Mouse (Mus musculus): Measurements from ENCODE around the gene Gpc3. TPM values are rescaled to one million over a fixed set of nuclear protein-coding genes. Genes with fewer than 3 reads are reported as not detected.
A peak's percentile ranks its signal among the peaks of the same experiment; 100 is the strongest.

Gene Gpc3
- polyA plus RNA-seq, 1 experiment from 2014 or later = 35.8 TPM

DNA sequence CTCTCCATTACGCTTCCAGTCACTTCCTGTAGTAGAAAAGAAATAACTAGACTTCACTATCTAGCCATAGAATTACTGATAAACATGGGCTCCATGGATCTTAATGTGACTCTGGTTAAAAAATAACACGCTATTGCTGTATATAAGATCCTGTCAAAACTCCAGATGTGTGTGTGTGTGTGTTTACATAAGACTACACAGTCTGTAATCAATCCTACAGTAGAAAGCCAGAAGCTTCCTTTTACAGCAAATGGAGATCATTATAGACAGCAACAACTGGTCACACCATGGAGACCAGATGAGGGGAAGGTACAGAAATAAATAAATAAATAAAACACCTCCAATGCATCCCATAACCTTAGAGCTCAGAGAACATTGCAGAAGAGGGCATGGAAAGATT is 81.6 kb downstream of the Gpc3 start:
- H3K9ac ChIP-seq (replicated peaks; ENCODE audit: low read depth, low read length) = no peak overlapping the region
- no peak for ATAC-seq
- H3K36me3 ChIP-seq (ENCODE audit: control insufficient read depth, insufficient read depth) = no peaks in the 10 kb centered on the region
- H3K27me3 ChIP-seq (replicated peaks; ENCODE audit: control insufficient read depth, insufficient read depth, low read length) = no peaks in the 10 kb centered on the region
- no peak overlapping the region for H3K4me2 ChIP-seq (ENCODE audit: low read length)
- no peak overlapping the region for H3K4me3 ChIP-seq (replicated peaks; ENCODE audit: low read length)
- WGBS = 87% methylated on average over 2 of the region's 2 CpGs
- no peaks in the 10 kb centered on the region for H3K9me3 ChIP-seq (ENCODE audit: control insufficient read depth, low read length)
- H3K4me1 ChIP-seq (replicated peaks; ENCODE audit: control insufficient read depth, insufficient read depth, low read length) = no peaks in the 10 kb centered on the region
- H3K27ac ChIP-seq (ENCODE audit: low read length) = no peak overlapping the region

DNA sequence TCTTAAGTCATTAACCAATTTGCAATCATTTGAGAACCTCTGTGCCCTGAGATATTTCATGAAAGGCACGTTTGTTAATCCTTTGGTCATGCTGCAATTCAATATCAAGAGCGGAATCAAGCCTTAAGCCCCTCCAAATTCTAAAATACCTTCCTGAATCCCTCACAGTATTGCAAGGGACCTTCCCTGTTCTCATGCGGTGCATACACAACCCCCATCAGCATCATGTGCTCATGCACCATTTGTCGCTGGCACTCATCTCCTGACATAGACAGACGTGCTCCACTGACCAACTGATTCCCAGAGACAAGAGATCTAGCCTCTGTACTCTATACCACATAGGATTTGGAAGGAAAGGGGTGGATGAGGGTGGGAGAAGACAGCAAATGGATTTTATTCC is 87.7 kb downstream of the Gpc3 start:
- ATAC-seq = no peak
- Histone ChIP-seq H3K4me3 (replicated peaks; ENCODE audit: low read length) (no peak overlapping the region), H3K27ac (ENCODE audit: low read length) (no peak overlapping the region), H3K9ac (replicated peaks; ENCODE audit: low read depth, low read length) (no peak overlapping the region), H3K4me2 (ENCODE audit: low read length) (no peak overlapping the region), H3K9me3 (ENCODE audit: control insufficient read depth, low read length) (no peaks in the 10 kb centered on the region), H3K4me1 (replicated peaks; ENCODE audit: control insufficient read depth, insufficient read depth, low read length) (no peaks in the 10 kb centered on the region), H3K27me3 (replicated peaks; ENCODE audit: control insufficient read depth, insufficient read depth, low read length) (peaks cover 2% of the 10 kb centered on the region; the same call in 1 of the 2 replicates), H3K36me3 (ENCODE audit: control insufficient read depth, insufficient read depth) (no peaks in the 10 kb centered on the region)
- WGBS = 77% methylated on average over 5 of the region's 5 CpGs

DNA sequence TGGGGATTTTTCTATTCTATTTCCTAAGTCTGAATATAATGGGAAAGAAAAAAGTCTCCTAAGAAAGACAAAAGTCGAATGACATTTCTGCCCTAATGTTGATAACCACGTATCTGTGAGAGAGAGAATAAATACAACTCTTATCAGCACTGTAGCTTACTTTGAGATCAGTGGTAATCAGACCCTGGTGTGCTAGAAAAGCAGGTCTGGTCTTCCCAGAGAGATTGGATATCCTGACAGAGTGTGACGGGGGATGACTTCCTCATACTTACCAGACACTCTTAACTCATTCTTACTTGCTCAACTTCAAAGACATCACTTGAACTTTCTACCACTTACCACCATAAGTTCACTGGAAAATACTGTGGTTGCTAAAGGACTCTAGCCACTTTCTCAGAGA is 88.6 kb downstream of the Gpc3 start:
- Histone ChIP-seq H3K9me3 (ENCODE audit: control insufficient read depth, low read length) (no peaks in the 10 kb centered on the region), H3K36me3 (ENCODE audit: control insufficient read depth, insufficient read depth) (no peaks in the 10 kb centered on the region), H3K9ac (replicated peaks; ENCODE audit: low read depth, low read length) (no peak overlapping the region), H3K27ac (ENCODE audit: low read length) (no peak overlapping the region), H3K4me3 (replicated peaks; ENCODE audit: low read length) (no peak overlapping the region), H3K4me2 (ENCODE audit: low read length) (no peak overlapping the region), H3K4me1 (replicated peaks; ENCODE audit: control insufficient read depth, insufficient read depth, low read length) (no peaks in the 10 kb centered on the region), H3K27me3 (replicated peaks; ENCODE audit: control insufficient read depth, insufficient read depth, low read length) (peaks cover 2% of the 10 kb centered on the region; the same call in 1 of the 2 replicates)
- 77% methylated on average over 3 of the region's 3 CpGs for WGBS
- no peak for ATAC-seq

DNA sequence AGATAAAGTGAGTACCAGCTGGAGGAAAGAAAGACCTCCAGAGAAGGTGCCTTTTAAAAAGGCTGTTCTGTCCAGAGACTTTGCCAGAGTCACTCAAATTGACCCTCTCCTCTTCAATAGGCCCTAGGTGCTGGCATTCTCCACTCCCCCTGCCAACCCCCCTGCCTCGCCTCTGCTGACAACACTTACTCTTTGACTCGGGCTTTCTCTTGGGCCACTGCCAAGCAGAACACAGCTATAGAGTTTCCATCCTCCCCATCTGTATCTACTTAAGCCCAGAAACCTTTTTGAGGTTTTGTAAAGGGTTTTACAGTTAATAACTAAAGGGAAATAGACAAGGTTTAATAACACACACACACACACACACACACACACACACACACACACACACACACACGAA is 99.2 kb downstream of the Gpc3 start:
- H3K9me3 ChIP-seq (ENCODE audit: control insufficient read depth, low read length) = no peaks in the 10 kb centered on the region
- no peak overlapping the region for H3K9ac ChIP-seq (replicated peaks; ENCODE audit: low read depth, low read length)
- H3K27ac ChIP-seq (ENCODE audit: low read length) = no peak overlapping the region
- H3K4me2 ChIP-seq (ENCODE audit: low read length) = no peak overlapping the region
- ATAC-seq = no peak
- WGBS = 34% methylated on average over 3 of the region's 3 CpGs
- no peaks in the 10 kb centered on the region for H3K36me3 ChIP-seq (ENCODE audit: control insufficient read depth, insufficient read depth)
- H3K4me3 ChIP-seq (replicated peaks; ENCODE audit: low read length) = no peak overlapping the region
- no peaks in the 10 kb centered on the region for H3K4me1 ChIP-seq (replicated peaks; ENCODE audit: control insufficient read depth, insufficient read depth, low read length)
- H3K27me3 ChIP-seq (replicated peaks; ENCODE audit: control insufficient read depth, insufficient read depth, low read length) = no peaks in the 10 kb centered on the region

- H3K27ac ChIP-seq (ENCODE audit: low read length) = no peak overlapping the region
- no peaks in the 10 kb centered on the region for H3K9me3 ChIP-seq (ENCODE audit: control insufficient read depth, low read length)
- WGBS = 74% methylated on average over 4 of the region's 4 CpGs
- H3K4me3 ChIP-seq (replicated peaks; ENCODE audit: low read length) = no peak overlapping the region
- no peaks in the 10 kb centered on the region for H3K36me3 ChIP-seq (ENCODE audit: control insufficient read depth, insufficient read depth)
- H3K9ac ChIP-seq (replicated peaks; ENCODE audit: low read depth, low read length) = no peak overlapping the region
- no peaks in the 10 kb centered on the region for H3K27me3 ChIP-seq (replicated peaks; ENCODE audit: control insufficient read depth, insufficient read depth, low read length)
- no peak overlapping the region for H3K4me2 ChIP-seq (ENCODE audit: low read length)
- no peaks in the 10 kb centered on the region for H3K4me1 ChIP-seq (replicated peaks; ENCODE audit: control insufficient read depth, insufficient read depth, low read length)
- ATAC-seq = no peak
Measured at GRCm38 (mm10) chrX:52511151-52511550, 102.6 kb downstream of the Gpc3 start.

DNA sequence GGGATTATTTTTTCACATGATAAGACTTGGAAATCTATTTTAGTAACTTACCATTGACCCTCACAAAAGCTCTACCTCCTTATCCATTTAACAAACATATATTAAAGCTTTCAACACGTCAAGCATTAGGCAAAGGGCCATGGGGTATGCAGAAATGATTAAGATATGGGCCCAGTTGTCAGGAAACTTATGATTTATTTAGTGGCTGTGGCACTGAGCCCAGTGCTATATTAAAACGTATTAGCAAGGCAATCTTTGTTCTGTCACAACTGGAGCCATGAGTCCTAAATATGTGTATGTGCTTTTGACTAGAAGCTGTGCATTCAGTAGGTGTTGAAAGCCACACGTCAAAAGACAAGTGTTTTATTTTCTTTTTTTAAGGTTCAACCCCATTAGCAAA is 109.9 kb downstream of the Gpc3 start:
- no peaks in the 10 kb centered on the region for H3K4me1 ChIP-seq (replicated peaks; ENCODE audit: control insufficient read depth, insufficient read depth, low read length)
- 58% methylated on average over 3 of the region's 3 CpGs for WGBS
- H3K36me3 ChIP-seq (ENCODE audit: control insufficient read depth, insufficient read depth) = no peaks in the 10 kb centered on the region
- no peak overlapping the region for H3K9ac ChIP-seq (replicated peaks; ENCODE audit: low read depth, low read length)
- no peak overlapping the region for H3K4me2 ChIP-seq (ENCODE audit: low read length)
- no peak overlapping the region for H3K27ac ChIP-seq (ENCODE audit: low read length)
- no peak for ATAC-seq
- H3K27me3 ChIP-seq (replicated peaks; ENCODE audit: control insufficient read depth, insufficient read depth, low read length) = no peaks in the 10 kb centered on the region
- H3K4me3 ChIP-seq (replicated peaks; ENCODE audit: low read length) = no peak overlapping the region
- H3K9me3 ChIP-seq (ENCODE audit: control insufficient read depth, low read length) = no peaks in the 10 kb centered on the region

- Histone ChIP-seq H3K36me3 (ENCODE audit: control insufficient read depth, insufficient read depth) (no peaks in the 10 kb centered on the region), H3K9ac (replicated peaks; ENCODE audit: low read depth, low read length) (no peak overlapping the region), H3K4me1 (replicated peaks; ENCODE audit: control insufficient read depth, insufficient read depth, low read length) (no peaks in the 10 kb centered on the region), H3K27me3 (replicated peaks; ENCODE audit: control insufficient read depth, insufficient read depth, low read length) (no peaks in the 10 kb centered on the region), H3K4me2 (ENCODE audit: low read length) (no peak overlapping the region), H3K27ac (ENCODE audit: low read length) (no peak overlapping the region), H3K4me3 (replicated peaks; ENCODE audit: low read length) (no peak overlapping the region), H3K9me3 (ENCODE audit: control insufficient read depth, low read length) (no peaks in the 10 kb centered on the region)
- WGBS = 29% methylated on average over 4 of the region's 4 CpGs
- no peak for ATAC-seq
Measured at GRCm38 (mm10) chrX:52489461-52489860, 124.3 kb downstream of the Gpc3 start.

DNA sequence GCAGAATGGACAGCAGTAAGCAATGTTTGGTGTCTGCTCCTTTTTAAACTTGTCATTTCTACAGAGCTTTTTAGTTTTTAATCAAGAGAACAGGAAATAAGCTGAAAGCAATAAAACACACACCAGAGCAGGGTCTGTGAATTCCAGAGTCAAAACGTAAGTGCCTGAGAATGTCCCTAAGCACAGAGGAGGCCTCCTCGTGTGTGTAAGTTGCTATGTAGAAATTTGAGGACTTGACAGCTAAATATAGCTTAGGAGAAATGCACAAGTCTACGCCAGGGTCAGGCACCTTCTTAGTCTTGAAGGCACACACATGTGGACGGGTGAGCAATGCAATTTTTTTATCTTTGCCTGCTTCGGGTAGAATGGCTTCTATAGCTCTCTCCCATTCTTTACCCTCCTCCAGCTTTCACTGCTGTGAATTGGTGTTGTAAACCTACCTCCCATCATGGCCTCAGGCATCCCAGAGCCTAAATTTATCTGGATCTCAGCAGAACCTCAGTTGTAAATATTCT is 158.6 kb downstream of the Gpc3 start:
- Histone ChIP-seq H3K27ac (ENCODE audit: low read length) (no peak overlapping the region), H3K4me2 (ENCODE audit: low read length) (no peak overlapping the region), H3K36me3 (ENCODE audit: control insufficient read depth, insufficient read depth) (no peaks in the 10 kb centered on the region), H3K4me1 (replicated peaks; ENCODE audit: control insufficient read depth, insufficient read depth, low read length) (0 out of 2 replicates have a peak, but pooled peaks cover 2% of the 10 kb centered on the region), H3K9ac (replicated peaks; ENCODE audit: low read depth, low read length) (no peak overlapping the region), H3K9me3 (ENCODE audit: control insufficient read depth, low read length) (no peaks in the 10 kb centered on the region), H3K27me3 (replicated peaks; ENCODE audit: control insufficient read depth, insufficient read depth, low read length) (no peaks in the 10 kb centered on the region), H3K4me3 (replicated peaks; ENCODE audit: low read length) (no peak overlapping the region)
- no peak for ATAC-seq
- 65% methylated on average over 5 of the region's 5 CpGs for WGBS

GRCm38 (mm10) chrX:52453445-52454182 is 160.1 kb downstream of the Gpc3 start:
- Histone ChIP-seq H3K4me2 (ENCODE audit: low read length) (peak overlapping the region; percentile 21), H3K4me3 (replicated peaks; ENCODE audit: low read length) (no peak overlapping the region), H3K27ac (ENCODE audit: low read length) (no peak overlapping the region), H3K4me1 (replicated peaks; ENCODE audit: control insufficient read depth, insufficient read depth, low read length) (0 out of 2 replicates have a peak, but pooled peaks cover 2% of the 10 kb centered on the region), H3K9ac (replicated peaks; ENCODE audit: low read depth, low read length) (no peak overlapping the region), H3K9me3 (ENCODE audit: control insufficient read depth, low read length) (no peaks in the 10 kb centered on the region), H3K27me3 (replicated peaks; ENCODE audit: control insufficient read depth, insufficient read depth, low read length) (no peaks in the 10 kb centered on the region), H3K36me3 (ENCODE audit: control insufficient read depth, insufficient read depth) (no peaks in the 10 kb centered on the region)
- 11% methylated on average over 6 of the region's 6 CpGs for WGBS
- ATAC-seq = peak; percentile 93
